Mouse (Mus musculus) heart, embryonic 12.5 days (tissue): Measurements from ENCODE around the gene Gstk1. TPM values are rescaled to one million over a fixed set of nuclear protein-coding genes. Genes with fewer than 3 reads are reported as not detected.
A peak's percentile ranks its signal among the peaks of the same experiment; 100 is the strongest.

ENCODE experiments used
- ATAC-seq: fragments of 200-750 bp; cut with Nextera tagmentation; 2 replicates; pipeline ENCODE4 v1.8.0; 2017; ENCODE audit warnings: moderate TSS enrichment, moderate library complexity; ENCODE audit not compliant: insufficient number of reproducible peaks, low FRiP score
- H3K27ac ChIP-seq: fragments of 300-500 bp; sonication (generic); 2 replicates; pipeline ENCODE4 v1.5.1; 2016; ENCODE audit warnings: mild to moderate bottlenecking, moderate library complexity; ENCODE audit not compliant: poor library complexity, severe bottlenecking
- H3K27me3 ChIP-seq: fragments of 300-500 bp; sonication (generic); replicated peaks from 2 replicates; pipeline ENCODE4 v1.6.1; 2016; ENCODE audit warnings: mild to moderate bottlenecking, moderate library complexity
- H3K36me3 ChIP-seq: fragments of 300-500 bp; sonication (generic); 2 replicates; pipeline ENCODE4 v1.6.1; 2016; ENCODE audit warnings: mild to moderate bottlenecking, moderate library complexity
- H3K4me1 ChIP-seq: fragments of 300-500 bp; sonication (generic); replicated peaks from 2 replicates; pipeline ENCODE4 v1.6.1; 2016; ENCODE audit warnings: mild to moderate bottlenecking
- H3K4me2 ChIP-seq: fragments of 300-500 bp; sonication (generic); 2 replicates; pipeline ENCODE4 v1.6.1; 2016; ENCODE audit warnings: mild to moderate bottlenecking, moderate library complexity
- H3K4me3 ChIP-seq: fragments of 300-500 bp; sonication (generic); 2 replicates; pipeline ENCODE4 v1.5.1; 2016; ENCODE audit warnings: mild to moderate bottlenecking
- H3K9ac ChIP-seq: fragments of 300-500 bp; sonication (generic); 2 replicates; pipeline ENCODE4 v1.6.1; 2016; ENCODE audit warnings: mild to moderate bottlenecking, moderate library complexity
- H3K9me3 ChIP-seq: fragments of 300-500 bp; sonication (generic); replicated peaks from 2 replicates; pipeline ENCODE4 v1.6.1; 2016; ENCODE audit warnings: mild to moderate bottlenecking, moderate library complexity
- WGBS: fragments of 180-500 bp; shearing (Covaris S2); methylation state at CpG from one replicate; pipeline ENCODE4 v1.1.7; 2016; 5-methylcytosine and 5-hydroxymethylcytosine counted together
- polyA plus RNA-seq: library from polyadenylated mRNA; unstranded; fragments of >200 nt; fragmentation: Nextera tagmentation; extraction: Ambion mirVana; gene quantifications from 2 replicates; pipeline ENCODE4 v1.2.1, GENCODE M21; 2016

Gene Gstk1
- 9.9 and 10.9 TPM in 2 replicates for polyA plus RNA-seq

GRCm38 (mm10) chr6:42245711-42246353 is at the start of gene Gstk1:
Gene Gstk1, plus strand, starts transcription at chr6:42245935.
- Histone ChIP-seq H3K4me2 (peak within 1 kb of the TSS; percentile 86), H3K9me3 (no peaks in the 10 kb centered on the region), H3K27me3 (peaks cover 13% of the 10 kb centered on the region), H3K27ac (no peak within 1 kb of the TSS), H3K36me3 (no peaks in the 10 kb centered on the region), H3K9ac (peak within 1 kb of the TSS; percentile 73), H3K4me3 (peak within 1 kb of the TSS; percentile 57), H3K4me1 (peaks cover 10% of the 10 kb centered on the region)
- 3% methylated on average over 28 of the region's 28 CpGs for WGBS
- peak; percentile 98 for ATAC-seq

- ATAC-seq: no peak
- H3K4me3 ChIP-seq: no peak overlapping the region
Measured at GRCm38 (mm10) chr6:42197710-42198109, 48.0 kb upstream of the Gstk1 start.

GRCm38 (mm10) chr6:42199498-42199897 is 46.2 kb upstream of the Gstk1 start:
- Histone ChIP-seq H3K27me3 (no peaks in the 10 kb centered on the region), H3K4me1 (no peaks in the 10 kb centered on the region), H3K9ac (no peak overlapping the region), H3K36me3 (no peaks in the 10 kb centered on the region), H3K4me3 (no peak overlapping the region), H3K4me2 (no peak overlapping the region), H3K9me3 (no peaks in the 10 kb centered on the region), H3K27ac (no peak overlapping the region)
- WGBS: 71% methylated on average over 1 of the region's 1 CpGs
- ATAC-seq: no peak

More at GRCm38 (mm10) chr6:42197710-42198109, 48.0 kb upstream of the Gstk1 start:
- no peaks in the 10 kb centered on the region for H3K9me3 ChIP-seq
- H3K9ac ChIP-seq: no peak overlapping the region
- H3K27ac ChIP-seq: no peak overlapping the region
- no peaks in the 10 kb centered on the region for H3K27me3 ChIP-seq
- 25% methylated on average over 3 of the region's 3 CpGs for WGBS
- no peaks in the 10 kb centered on the region for H3K36me3 ChIP-seq
- H3K4me2 ChIP-seq: no peak overlapping the region
- no peaks in the 10 kb centered on the region for H3K4me1 ChIP-seq

DNA sequence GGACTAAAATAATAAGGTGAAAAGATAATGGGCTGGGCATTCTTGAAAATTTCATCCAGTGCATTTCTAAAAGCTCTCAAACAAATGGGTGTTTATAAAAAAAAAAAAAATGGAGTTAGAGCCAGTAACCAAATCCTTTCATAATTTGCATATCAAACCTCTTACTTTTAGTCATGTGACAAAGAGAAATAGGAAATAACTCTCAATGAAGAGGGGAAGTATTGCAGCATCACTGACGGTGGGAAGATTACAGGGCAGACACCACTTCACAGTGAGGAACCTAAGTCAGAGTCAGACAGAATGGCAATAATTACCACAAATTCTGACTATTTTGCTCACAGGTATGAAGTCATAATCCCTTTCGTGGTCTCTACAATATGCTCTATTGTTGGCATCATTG is 30.7 kb upstream of the Gstk1 start, which contains the start of gene Tas2r144:
Gene Tas2r144, plus strand, starts transcription at position 301 of the 400 bp plus-strand sequence.
- Histone ChIP-seq H3K4me3 (no peak within 1 kb of the TSS), H3K36me3 (no peaks in the 10 kb centered on the region), H3K4me1 (no peaks in the 10 kb centered on the region), H3K27ac (no peak within 1 kb of the TSS), H3K9ac (no peak within 1 kb of the TSS), H3K27me3 (no peaks in the 10 kb centered on the region), H3K9me3 (no peaks in the 10 kb centered on the region), H3K4me2 (no peak within 1 kb of the TSS)
- ATAC-seq: no peak
- WGBS: 75% methylated on average over 2 of the region's 2 CpGs

GRCm38 (mm10) chr6:42222286-42222685 is 23.4 kb upstream of the Gstk1 start:
- no peak for ATAC-seq
- Histone ChIP-seq H3K4me3 (no peak overlapping the region), H3K4me1 (no peaks in the 10 kb centered on the region), H3K4me2 (no peak overlapping the region), H3K9ac (no peak overlapping the region), H3K27ac (no peak overlapping the region), H3K36me3 (no peaks in the 10 kb centered on the region), H3K9me3 (no peaks in the 10 kb centered on the region), H3K27me3 (0 out of 2 replicates have a peak, but pooled peaks cover 5% of the 10 kb centered on the region)
- 64% methylated on average over 3 of the region's 3 CpGs for WGBS

- H3K27ac ChIP-seq: no peak overlapping the region
- H3K4me2 ChIP-seq: no peak overlapping the region
- WGBS: 60% methylated on average over 4 of the region's 4 CpGs
Measured at GRCm38 (mm10) chr6:42225046-42225445, 20.7 kb upstream of the Gstk1 start.

GRCm38 (mm10) chr6:42227240-42228101 is 18.3 kb upstream of the Gstk1 start:
- Histone ChIP-seq H3K36me3 (no peaks in the 10 kb centered on the region), H3K4me2 (no peak overlapping the region), H3K27ac (no peak overlapping the region), H3K9ac (no peak overlapping the region), H3K9me3 (no peaks in the 10 kb centered on the region), H3K4me1 (no peaks in the 10 kb centered on the region), H3K4me3 (no peak overlapping the region), H3K27me3 (0 out of 2 replicates have a peak, but pooled peaks cover 5% of the 10 kb centered on the region)
- ATAC-seq: no peak
- WGBS: 32% methylated on average over 17 of the region's 17 CpGs

More at GRCm38 (mm10) chr6:42225046-42225445, 20.7 kb upstream of the Gstk1 start:
- Histone ChIP-seq H3K9me3 (no peaks in the 10 kb centered on the region), H3K4me1 (no peaks in the 10 kb centered on the region), H3K9ac (no peak overlapping the region), H3K27me3 (0 out of 2 replicates have a peak, but pooled peaks cover 5% of the 10 kb centered on the region), H3K36me3 (no peaks in the 10 kb centered on the region), H3K4me3 (no peak overlapping the region)
- ATAC-seq: no peak

- 53% methylated on average over 4 of the region's 4 CpGs for WGBS
Measured at GRCm38 (mm10) chr6:42229610-42230009, 16.1 kb upstream of the Gstk1 start.

GRCm38 (mm10) chr6:42231191-42231590 is 14.5 kb upstream of the Gstk1 start:
- no peaks in the 10 kb centered on the region for H3K36me3 ChIP-seq
- H3K4me2 ChIP-seq: no peak overlapping the region
- H3K27ac ChIP-seq: no peak overlapping the region
- no peak overlapping the region for H3K9ac ChIP-seq
- ATAC-seq: no peak
- no peaks in the 10 kb centered on the region for H3K4me1 ChIP-seq
- H3K4me3 ChIP-seq: no peak overlapping the region
- WGBS: 81% methylated on average over 3 of the region's 3 CpGs
- H3K27me3 ChIP-seq: no peaks in the 10 kb centered on the region; the same call in 1 of the 2 replicates
- no peaks in the 10 kb centered on the region for H3K9me3 ChIP-seq

More at GRCm38 (mm10) chr6:42229610-42230009, 16.1 kb upstream of the Gstk1 start:
- Histone ChIP-seq H3K9me3 (no peaks in the 10 kb centered on the region), H3K4me2 (no peak overlapping the region), H3K36me3 (no peaks in the 10 kb centered on the region), H3K4me3 (no peak overlapping the region), H3K4me1 (no peaks in the 10 kb centered on the region), H3K27ac (no peak overlapping the region), H3K9ac (no peak overlapping the region), H3K27me3 (0 out of 2 replicates have a peak, but pooled peaks cover 5% of the 10 kb centered on the region)
- no peak for ATAC-seq

DNA sequence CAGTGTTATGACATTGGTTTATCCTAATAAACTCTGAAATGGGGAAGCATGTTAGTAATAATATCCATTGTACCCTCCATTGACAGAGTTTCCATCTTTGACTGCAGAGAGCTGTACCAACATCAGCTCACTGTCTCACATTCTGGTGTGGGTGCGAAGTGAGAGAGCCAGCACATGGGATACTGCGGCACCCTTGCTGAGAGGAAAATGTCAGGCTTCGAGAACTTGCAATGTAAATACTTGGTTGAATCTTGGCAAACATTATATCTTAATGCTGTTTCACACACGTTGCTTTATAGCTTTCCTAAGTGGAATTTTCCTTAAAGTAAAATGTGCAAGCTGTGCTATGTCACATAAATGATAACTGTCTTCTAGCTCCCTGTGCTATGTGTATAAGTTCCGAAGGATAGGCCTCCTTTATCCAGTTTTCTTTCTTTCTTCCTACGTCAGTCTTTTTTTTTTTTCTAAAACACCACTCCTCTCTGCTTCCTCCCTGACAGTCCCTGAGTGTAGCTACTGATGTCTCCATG is 8.4 kb upstream of the Gstk1 start:
- H3K4me1 ChIP-seq: no peaks in the 10 kb centered on the region
- 62% methylated on average over 6 of the region's 6 CpGs for WGBS
- no peak overlapping the region for H3K9ac ChIP-seq
- no peaks in the 10 kb centered on the region for H3K9me3 ChIP-seq
- H3K27me3 ChIP-seq: no peaks in the 10 kb centered on the region; the same call in 1 of the 2 replicates
- no peak overlapping the region for H3K4me3 ChIP-seq
- no peak overlapping the region for H3K4me2 ChIP-seq
- H3K36me3 ChIP-seq: no peaks in the 10 kb centered on the region
- no peak for ATAC-seq
- no peak overlapping the region for H3K27ac ChIP-seq
